Mouse (Mus musculus) bone marrow, adult 2 months (tissue): ENCODE data around the gene Gm10320.

ENCODE experiments used
- CTCF ChIP-seq: fragments of 200-500 bp; IDR thresholded peaks from 2 replicates; pipeline ENCODE4 v1.5.1; 2011; ENCODE audit warnings: low read length, control low read depth; ENCODE audit not compliant: control insufficient read depth, insufficient read depth
- POLR2A ChIP-seq: fragments of 200-500 bp; IDR thresholded peaks from 2 replicates; pipeline ENCODE4 v1.6.1; 2011; ENCODE audit warnings: low read depth, mild to moderate bottlenecking, control low read depth, low read length, borderline replicate concordance; ENCODE audit not compliant: control insufficient read depth

GRCm38 (mm10) chr13:98476175-98476838 is 15.5 kb downstream of the Gm10320 start:
- TF ChIP-seq CTCF (no peak), POLR2A (no peak)
